Mouse (Mus musculus): ENCODE measurements around the gene Adgrl1. TPM values are rescaled to one million over a fixed set of nuclear protein-coding genes. Genes with fewer than 3 reads are reported as not detected.
A peak's percentile ranks its signal among the peaks of the same experiment; 100 is the strongest.

The Adgrl1 gene
- polyA plus RNA-seq, 1 experiment from 2014 or later, result 13.9 TPM

DNA sequence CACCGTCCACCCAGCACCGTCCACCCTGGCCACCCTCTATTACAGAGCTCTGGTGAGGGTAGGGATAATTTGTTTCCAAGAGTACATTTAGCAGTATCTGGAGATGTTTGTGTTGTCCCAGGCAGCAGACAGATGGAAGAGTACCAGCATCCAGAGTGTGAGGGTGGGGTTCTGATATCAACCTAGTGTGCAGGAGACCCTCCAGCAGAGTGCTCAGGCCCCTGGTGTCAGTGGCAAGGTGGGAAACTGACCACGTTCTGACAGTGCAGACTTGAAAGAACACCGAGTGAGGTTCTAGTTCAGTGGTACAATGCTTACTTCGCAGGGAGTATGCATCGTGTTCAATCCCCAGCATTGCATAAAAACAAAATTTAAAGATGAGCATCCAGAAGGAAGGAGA is 71.8 kb downstream of the Adgrl1 start:
- WGBS, result 74% methylated on average over 6 of the region's 6 CpGs
- Histone ChIP-seq H3K36me3 (replicated peaks) (peaks cover 45% of the 10 kb centered on the region), H3K9me3 (no peaks in the 10 kb centered on the region), H3K27me3 (replicated peaks; ENCODE audit: low read depth, poor library complexity, severe bottlenecking) (no peaks in the 10 kb centered on the region), H3K4me1 (peaks cover 33% of the 10 kb centered on the region), H3K27ac (replicated peaks) (peak overlapping the region; percentile 19; the same call in 1 of the 2 replicates), H3K4me3 (peak overlapping the region; percentile 87)
- DNase-seq (ENCODE audit: low spot score), result no peak

DNA sequence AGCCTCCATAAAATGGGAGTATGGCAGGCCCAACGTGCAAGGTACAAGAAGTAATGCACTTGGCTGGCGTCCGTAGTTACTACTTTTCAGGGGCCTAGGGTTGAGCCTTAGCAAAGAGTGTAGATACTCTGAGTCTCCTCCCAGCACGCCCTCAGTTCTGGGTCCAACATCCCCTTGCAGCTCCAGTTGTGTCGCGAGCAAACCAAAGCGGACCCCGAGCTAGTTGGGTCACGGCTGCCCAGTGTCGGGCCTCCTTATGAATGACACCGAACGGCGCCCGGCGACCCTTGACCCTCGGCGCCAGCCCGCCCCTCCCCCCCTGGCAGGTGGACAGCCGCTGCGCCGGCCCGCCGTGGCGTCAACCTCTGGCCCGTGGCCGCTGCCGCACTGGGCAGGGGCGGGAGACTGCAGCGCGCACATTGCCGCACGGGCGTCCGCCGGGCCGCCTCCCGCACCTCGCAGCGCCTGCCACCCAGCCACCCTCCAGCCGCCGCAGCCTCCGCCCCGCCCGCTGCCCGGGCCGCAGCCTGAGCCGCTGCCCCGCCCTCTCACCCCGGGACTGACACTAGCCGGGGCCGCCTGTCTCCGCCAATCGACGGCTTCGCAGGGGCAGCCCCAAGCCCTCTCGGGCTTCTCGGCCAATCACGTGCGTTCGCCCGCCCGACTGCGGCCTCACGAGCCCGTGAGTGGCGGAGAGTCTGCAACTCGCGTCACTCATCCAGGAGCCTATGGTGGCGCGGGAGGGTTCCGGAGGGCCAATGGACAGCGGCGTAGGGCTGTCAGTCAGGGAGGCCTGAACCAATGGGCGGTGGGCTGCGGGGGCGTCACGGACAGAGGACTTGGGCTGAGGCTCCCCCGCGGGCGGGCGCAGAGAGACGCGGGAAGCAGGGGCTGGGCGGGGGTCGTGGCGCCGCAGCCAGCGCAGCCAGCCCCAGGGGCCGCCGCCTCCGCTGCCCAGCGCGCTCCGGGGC is 72.5 kb downstream of the Adgrl1 start, which contains the start of gene Prkaca:
Prkaca (plus strand) TSS at position 844 of the 971 bp plus-strand sequence.
- DNase-seq (ENCODE audit: low spot score), result peak; percentile 99
- H3K4me1 ChIP-seq, result peaks cover 41% of the 10 kb centered on the region
- H3K4me3 ChIP-seq, result peak within 1 kb of the TSS; percentile 87
- no peaks in the 10 kb centered on the region for H3K9me3 ChIP-seq
- H3K27ac ChIP-seq (replicated peaks), result peak within 1 kb of the TSS; percentile 91
- no peaks in the 10 kb centered on the region for H3K27me3 ChIP-seq (replicated peaks; ENCODE audit: low read depth, poor library complexity, severe bottlenecking)
- under 1% methylated on average over 94 of the region's 94 CpGs for WGBS
- H3K36me3 ChIP-seq (replicated peaks), result peaks cover 38% of the 10 kb centered on the region

DNA sequence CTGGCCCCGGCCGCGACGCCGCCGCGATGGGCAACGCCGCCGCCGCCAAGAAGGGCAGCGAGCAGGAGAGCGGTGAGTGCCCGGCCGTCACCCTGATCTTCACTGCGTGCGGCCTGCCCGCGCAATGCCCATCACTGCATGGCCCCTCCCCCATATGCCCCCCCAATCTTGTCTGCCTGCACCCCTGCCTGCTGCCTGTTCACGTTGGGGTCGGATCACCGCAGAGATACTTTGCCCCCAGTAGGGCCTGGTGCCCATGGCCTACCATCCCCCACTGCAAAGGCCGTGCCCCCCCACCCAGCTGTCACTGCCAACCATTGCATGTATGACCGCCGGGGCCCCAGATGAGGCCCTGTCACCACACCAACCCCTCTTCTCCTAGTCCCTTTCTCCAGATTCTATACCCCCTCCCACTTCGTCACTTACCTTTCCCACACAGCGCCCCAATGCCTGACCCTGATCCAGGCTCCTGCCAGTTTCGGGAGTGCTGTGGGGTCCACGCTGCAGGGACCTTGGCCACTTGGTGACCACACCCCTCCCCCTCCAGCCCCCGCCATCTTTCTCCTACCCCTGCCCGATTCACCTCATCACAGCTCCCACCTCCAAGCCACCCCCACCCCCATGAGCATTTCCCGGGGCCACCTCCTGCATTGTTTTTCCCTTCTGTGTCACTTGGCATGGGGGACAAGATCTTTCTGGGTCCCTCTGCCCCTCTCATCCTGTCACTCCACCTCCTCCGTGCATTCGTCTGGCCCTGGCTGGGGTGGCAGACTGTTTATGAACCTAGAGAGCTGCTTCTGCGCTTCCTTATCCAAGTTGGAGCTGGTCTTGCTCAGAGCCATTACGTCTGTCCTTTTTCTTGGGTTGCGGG is 73.5 kb downstream of the Adgrl1 start:
- Histone ChIP-seq H3K27me3 (replicated peaks; ENCODE audit: low read depth, poor library complexity, severe bottlenecking) (no peaks in the 10 kb centered on the region), H3K36me3 (replicated peaks) (peaks cover 37% of the 10 kb centered on the region), H3K9me3 (no peaks in the 10 kb centered on the region), H3K4me1 (peaks cover 51% of the 10 kb centered on the region), H3K4me3 (peak overlapping the region; percentile 87), H3K27ac (replicated peaks) (peak overlapping the region; percentile 91)
- 4% methylated on average over 37 of the region's 37 CpGs for WGBS
- DNase-seq (ENCODE audit: low spot score), result no peak

DNA sequence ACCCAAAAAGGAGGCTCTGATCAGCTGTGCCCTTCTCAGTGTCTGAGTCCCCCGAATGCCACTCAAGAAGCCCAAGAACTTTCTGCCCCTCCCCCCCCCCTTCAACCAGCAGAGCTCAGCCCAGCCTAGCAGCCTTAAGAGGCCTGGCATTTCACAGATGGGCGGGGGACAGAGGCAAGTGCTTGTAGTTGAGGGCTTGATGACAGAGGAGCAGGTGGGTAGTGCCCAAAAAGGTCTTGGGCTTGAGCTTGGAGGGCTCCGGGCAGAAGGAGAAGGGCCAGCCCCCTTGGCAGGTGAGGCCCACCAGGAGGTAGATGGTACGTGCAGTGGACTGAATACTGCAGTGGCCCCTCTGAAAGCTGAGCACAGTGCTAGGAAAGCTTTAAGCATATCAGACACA is 74.6 kb downstream of the Adgrl1 start:
- Histone ChIP-seq H3K9me3 (no peaks in the 10 kb centered on the region), H3K27ac (replicated peaks) (peak overlapping the region; percentile 19; the same call in 1 of the 2 replicates), H3K4me1 (peaks cover 52% of the 10 kb centered on the region), H3K36me3 (replicated peaks) (peaks cover 37% of the 10 kb centered on the region), H3K4me3 (peak overlapping the region; percentile 87; the same call in 1 of the 2 replicates), H3K27me3 (replicated peaks; ENCODE audit: low read depth, poor library complexity, severe bottlenecking) (no peaks in the 10 kb centered on the region)
- 85% methylated on average over 4 of the region's 4 CpGs for WGBS
- DNase-seq (ENCODE audit: low spot score), result no peak

DNA sequence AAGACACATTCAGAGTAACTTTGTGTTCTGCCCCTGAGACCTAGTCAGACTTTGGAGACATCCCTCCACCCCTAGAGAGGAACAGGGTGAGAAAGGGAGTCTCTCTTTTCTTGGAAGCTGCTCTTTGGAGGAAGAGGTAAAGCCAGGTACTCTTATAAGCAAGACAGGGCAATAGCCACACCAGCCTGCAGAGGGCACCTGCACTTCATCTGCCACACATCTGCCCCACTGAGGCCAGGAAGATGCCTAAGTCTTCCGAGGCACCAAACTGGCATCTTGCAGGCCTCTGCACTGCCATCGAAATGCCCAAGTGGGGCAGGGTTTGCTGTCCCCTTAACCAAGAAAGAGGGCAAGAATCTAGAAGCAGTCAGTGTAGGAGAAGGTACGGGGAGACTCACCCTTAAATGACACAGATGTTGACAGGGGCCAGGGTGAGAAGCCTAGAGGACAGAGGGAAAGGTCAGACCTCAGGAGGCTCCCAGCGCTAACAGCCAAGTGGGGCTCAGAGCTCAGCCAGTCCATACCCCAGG is 76.3 kb downstream of the Adgrl1 start:
- Histone ChIP-seq H3K27me3 (replicated peaks; ENCODE audit: low read depth, poor library complexity, severe bottlenecking) (no peaks in the 10 kb centered on the region), H3K27ac (replicated peaks) (no peak overlapping the region), H3K9me3 (no peaks in the 10 kb centered on the region), H3K4me1 (peaks cover 52% of the 10 kb centered on the region), H3K4me3 (no peak overlapping the region), H3K36me3 (replicated peaks) (peaks cover 41% of the 10 kb centered on the region)
- WGBS, result 83% methylated on average over 4 of the region's 4 CpGs
- DNase-seq (ENCODE audit: low spot score), result no peak

DNA sequence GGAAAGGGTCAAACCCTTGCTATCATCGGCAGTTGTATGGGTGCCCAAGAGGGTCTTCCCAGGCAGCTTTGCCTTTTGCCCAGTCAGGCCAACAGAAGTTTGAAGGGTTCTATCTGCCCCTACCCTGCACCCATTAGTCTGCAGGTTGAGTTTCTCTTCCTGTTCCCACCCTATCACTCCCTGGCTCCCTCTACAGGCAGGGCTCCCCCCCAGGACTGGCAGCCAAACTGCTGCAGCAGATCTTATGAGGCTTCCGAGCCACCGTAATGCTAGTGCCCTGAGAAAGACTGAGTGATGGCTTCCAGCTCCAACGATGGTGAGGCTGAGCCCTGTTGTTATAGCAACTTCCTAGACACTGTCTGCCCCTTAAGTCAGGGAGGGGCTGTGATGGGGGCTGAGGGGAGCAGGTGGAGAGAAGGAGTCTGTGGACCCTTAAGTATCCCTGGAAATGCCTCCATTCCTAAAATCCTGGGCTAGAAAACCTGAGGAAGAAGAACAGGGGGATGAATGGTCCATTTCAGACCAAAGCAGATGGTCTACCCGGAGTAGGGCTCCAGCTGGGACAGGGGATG is 77.0 kb downstream of the Adgrl1 start:
- Histone ChIP-seq H3K27ac (replicated peaks) (peak overlapping the region; percentile 41; the same call in 1 of the 2 replicates), H3K4me3 (0 out of 2 replicates have a peak overlapping the region, but pooled peaks have one; percentile 1), H3K27me3 (replicated peaks; ENCODE audit: low read depth, poor library complexity, severe bottlenecking) (no peaks in the 10 kb centered on the region), H3K36me3 (replicated peaks) (peaks cover 48% of the 10 kb centered on the region), H3K9me3 (no peaks in the 10 kb centered on the region), H3K4me1 (peaks cover 46% of the 10 kb centered on the region)
- no peak for DNase-seq (ENCODE audit: low spot score)
- 90% methylated on average over 5 of the region's 5 CpGs for WGBS

DNA sequence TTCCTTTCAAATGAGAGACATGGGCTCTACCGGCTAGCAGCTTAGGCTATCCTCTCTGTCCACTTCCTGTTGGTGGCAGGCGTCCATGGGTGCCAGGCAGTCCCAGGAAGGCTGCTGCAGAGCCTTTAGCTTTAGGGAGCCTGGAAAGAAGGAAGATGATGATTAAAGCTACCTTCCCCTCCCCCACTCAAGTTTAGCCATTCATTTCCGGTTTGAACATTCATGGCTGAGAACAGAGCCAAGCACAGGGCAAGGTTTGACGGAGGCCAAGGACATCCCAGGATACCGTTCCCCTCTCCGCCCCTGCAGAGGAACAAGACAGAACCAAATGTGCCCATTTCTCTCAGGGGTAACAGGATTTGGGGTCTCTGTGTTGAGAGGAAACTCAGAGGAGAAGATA is 77.7 kb downstream of the Adgrl1 start:
- H3K4me1 ChIP-seq, result peaks cover 38% of the 10 kb centered on the region
- DNase-seq (ENCODE audit: low spot score), result no peak
- no peaks in the 10 kb centered on the region for H3K27me3 ChIP-seq (replicated peaks; ENCODE audit: low read depth, poor library complexity, severe bottlenecking)
- peak overlapping the region; percentile 28; the same call in 1 of the 2 replicates for H3K4me3 ChIP-seq
- H3K9me3 ChIP-seq, result no peaks in the 10 kb centered on the region
- H3K27ac ChIP-seq (replicated peaks), result peak overlapping the region; percentile 41; the same call in 1 of the 2 replicates
- 55% methylated on average over 6 of the region's 6 CpGs for WGBS
- peaks cover 56% of the 10 kb centered on the region for H3K36me3 ChIP-seq (replicated peaks)

DNA sequence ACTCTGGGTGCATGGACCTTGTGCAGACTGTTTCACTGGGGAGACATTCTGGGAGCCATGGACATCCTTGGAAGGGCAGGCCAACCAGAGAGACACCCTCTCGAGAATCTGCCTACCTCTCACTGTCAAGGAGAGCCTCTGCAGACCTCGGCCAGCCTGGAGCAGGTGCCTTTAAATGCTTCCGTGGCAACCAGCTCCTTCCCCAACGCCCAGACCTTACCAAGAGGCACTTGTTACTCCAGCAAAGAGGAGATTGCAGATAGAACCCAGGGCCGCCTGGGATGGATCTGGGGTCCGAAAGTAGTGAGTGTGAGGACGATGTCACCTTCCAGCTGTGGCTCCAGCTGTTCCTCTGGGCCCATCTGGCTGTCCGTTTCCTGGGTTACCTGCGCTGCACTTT is 78.3 kb downstream of the Adgrl1 start:
- Histone ChIP-seq H3K4me1 (peaks cover 38% of the 10 kb centered on the region), H3K9me3 (no peaks in the 10 kb centered on the region), H3K27ac (replicated peaks) (peak overlapping the region; percentile 32; the same call in 1 of the 2 replicates), H3K4me3 (peak overlapping the region; percentile 28; the same call in 1 of the 2 replicates), H3K36me3 (replicated peaks) (peaks cover 62% of the 10 kb centered on the region), H3K27me3 (replicated peaks; ENCODE audit: low read depth, poor library complexity, severe bottlenecking) (no peaks in the 10 kb centered on the region)
- WGBS, result 80% methylated on average over 9 of the region's 9 CpGs
- no peak for DNase-seq (ENCODE audit: low spot score)

DNA sequence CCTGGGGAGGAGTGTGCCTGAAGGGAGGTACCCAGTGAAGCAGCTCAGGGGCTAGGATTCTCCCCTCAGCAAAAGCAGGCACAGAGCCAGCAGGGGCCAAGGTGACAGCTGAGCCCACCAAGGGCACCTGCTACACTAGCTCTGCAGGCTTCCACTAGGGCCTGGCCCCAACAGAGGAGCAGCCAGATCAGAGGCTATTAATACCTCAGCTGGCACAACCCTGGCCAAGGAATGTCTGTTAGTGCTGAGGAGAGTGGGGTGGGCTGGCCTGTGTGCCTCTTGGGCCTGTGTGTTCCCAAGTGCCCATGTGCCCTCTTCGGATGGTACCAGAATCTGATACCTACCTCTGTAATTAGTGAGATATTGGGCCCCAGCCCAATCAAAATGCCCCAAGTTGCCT is 80.3 kb downstream of the Adgrl1 start:
- no peaks in the 10 kb centered on the region for H3K27me3 ChIP-seq (replicated peaks; ENCODE audit: low read depth, poor library complexity, severe bottlenecking)
- H3K27ac ChIP-seq (replicated peaks), result no peak overlapping the region
- H3K4me3 ChIP-seq, result no peak overlapping the region
- H3K4me1 ChIP-seq, result peaks cover 21% of the 10 kb centered on the region
- WGBS, result 90% methylated on average over 1 of the region's 1 CpGs
- H3K9me3 ChIP-seq, result no peaks in the 10 kb centered on the region
- peaks cover 78% of the 10 kb centered on the region for H3K36me3 ChIP-seq (replicated peaks)
- DNase-seq (ENCODE audit: low spot score), result no peak

DNA sequence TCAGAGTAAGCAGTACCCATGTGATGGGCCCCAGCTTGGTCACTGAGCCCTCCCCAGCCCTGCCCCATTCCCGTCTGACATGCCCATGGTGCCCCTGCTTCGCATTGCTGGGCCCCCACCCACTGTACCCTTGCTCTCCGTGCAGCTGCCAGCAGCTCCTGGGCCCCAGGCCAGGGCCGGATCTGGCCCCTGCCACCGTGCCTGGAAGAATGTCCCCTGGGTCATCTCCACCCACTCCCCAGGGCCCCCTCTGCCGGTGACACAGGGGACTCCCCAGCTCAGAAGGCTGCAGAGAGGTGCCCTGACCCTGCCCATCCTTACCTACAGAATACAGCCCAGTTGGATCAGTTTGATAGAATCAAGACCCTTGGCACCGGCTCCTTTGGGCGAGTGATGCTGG is 80.9 kb downstream of the Adgrl1 start:
- peaks cover 21% of the 10 kb centered on the region for H3K4me1 ChIP-seq
- no peak overlapping the region for H3K27ac ChIP-seq (replicated peaks)
- peaks cover 83% of the 10 kb centered on the region for H3K36me3 ChIP-seq (replicated peaks)
- no peak for DNase-seq (ENCODE audit: low spot score)
- H3K4me3 ChIP-seq, result no peak overlapping the region
- WGBS, result 82% methylated on average over 8 of the region's 8 CpGs
- no peaks in the 10 kb centered on the region for H3K27me3 ChIP-seq (replicated peaks; ENCODE audit: low read depth, poor library complexity, severe bottlenecking)
- no peaks in the 10 kb centered on the region for H3K9me3 ChIP-seq

DNA sequence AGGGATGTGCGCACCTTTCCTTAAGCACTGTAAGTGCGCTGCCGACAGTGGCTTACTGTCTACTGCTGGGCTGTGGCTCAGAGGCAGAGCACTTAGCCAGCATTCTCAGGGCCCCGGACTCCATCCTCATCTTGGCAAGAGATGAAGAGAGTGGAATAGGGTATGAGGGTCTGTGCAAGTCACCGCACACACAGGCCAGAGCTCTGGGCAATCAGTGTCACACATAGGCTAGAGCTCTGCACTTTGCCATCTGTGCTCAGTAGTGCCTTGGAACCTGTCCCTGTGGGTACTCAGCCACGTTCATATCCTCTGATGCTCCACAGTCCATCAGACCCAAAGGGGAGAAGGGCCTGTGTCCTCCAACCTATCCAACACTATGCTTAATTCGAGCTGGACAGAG is 81.6 kb downstream of the Adgrl1 start:
- peaks cover 19% of the 10 kb centered on the region for H3K4me1 ChIP-seq
- no peak for DNase-seq (ENCODE audit: low spot score)
- H3K27ac ChIP-seq (replicated peaks), result no peak overlapping the region
- no peaks in the 10 kb centered on the region for H3K27me3 ChIP-seq (replicated peaks; ENCODE audit: low read depth, poor library complexity, severe bottlenecking)
- 94% methylated on average over 7 of the region's 7 CpGs for WGBS
- H3K4me3 ChIP-seq, result no peak overlapping the region
- peaks cover 90% of the 10 kb centered on the region for H3K36me3 ChIP-seq (replicated peaks)
- H3K9me3 ChIP-seq, result no peaks in the 10 kb centered on the region

DNA sequence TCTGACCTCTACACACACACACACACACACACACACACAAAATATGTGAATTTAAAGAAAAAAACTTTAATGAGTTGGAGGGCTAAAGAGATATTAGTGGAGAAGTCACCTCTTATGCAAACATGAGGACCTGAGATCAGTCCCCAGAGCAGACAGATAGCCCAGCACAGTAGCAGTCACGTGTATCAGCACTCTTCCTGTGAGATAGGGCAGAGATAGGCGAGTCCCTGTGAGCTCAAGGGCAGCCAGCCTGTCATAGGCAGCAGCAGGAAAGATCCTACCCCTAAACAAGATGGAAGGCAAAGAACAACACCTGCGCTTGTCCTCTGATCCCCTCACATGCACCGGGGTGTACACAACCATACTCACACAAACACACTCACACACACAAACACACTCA is 82.5 kb downstream of the Adgrl1 start:
- no peaks in the 10 kb centered on the region for H3K9me3 ChIP-seq
- 82% methylated on average over 4 of the region's 4 CpGs for WGBS
- H3K4me1 ChIP-seq, result peaks cover 10% of the 10 kb centered on the region
- H3K4me3 ChIP-seq, result no peak overlapping the region
- no peaks in the 10 kb centered on the region for H3K27me3 ChIP-seq (replicated peaks; ENCODE audit: low read depth, poor library complexity, severe bottlenecking)
- no peak for DNase-seq (ENCODE audit: low spot score)
- H3K36me3 ChIP-seq (replicated peaks), result peaks cover 98% of the 10 kb centered on the region
- H3K27ac ChIP-seq (replicated peaks), result no peak overlapping the region
